Comparison of ENCODE assay signal across 14 mouse cellular contexts in genomic region chr9:116880503-116880902, GRCm38 (mm10).
DNase-seq lines count a peak whose midpoint lies in the region; ATAC-seq lines count a peak whose summit lies in the region.
"Had no signal": no experiment of that assay in that cellular context is flagged by ENCODE, and none has a peak within 500 bp of the region (broad histone marks: within the 10 kb centered on the region; RNA-seq: fewer than 3 reads in every experiment).

No protein-coding gene starts in this region.

- H3K4me2 ChIP-seq in lung, embryonic 16.5 days (ENCODE audit: low read depth, low read length), result no peak overlapping the region
- H3K4me2 ChIP-seq: forebrain, embryonic 13.5 days; midbrain, embryonic 11.5 days had no signal

- peaks cover 6% of the 10 kb centered on the region; the same call in 1 of the 2 replicates for H3K9me3 ChIP-seq in lung, embryonic 16.5 days (ENCODE audit: control insufficient read depth, low read length)

- H3K36me3 ChIP-seq in lung, embryonic 16.5 days (ENCODE audit: control insufficient read depth, insufficient read depth, low read length), result 0 out of 2 replicates have a peak, but pooled peaks cover 6% of the 10 kb centered on the region

- WGBS in lung, embryonic 16.5 days, result 50% methylated on average over 4 of the region's 4 CpGs

- ATAC-seq in lung, embryonic 16.5 days (ENCODE audit: low read depth), result peak; percentile 87
- ATAC-seq: activated CD4-positive, CD25-positive, alpha-beta regulatory T cell, adult 4 months; forebrain, embryonic 13.5 days had no signal

- no peaks in the 10 kb centered on the region for H3K27me3 ChIP-seq in lung, embryonic 16.5 days (ENCODE audit: control insufficient read depth, insufficient read depth, low read depth, low read length)
- H3K27me3 ChIP-seq: forebrain, embryonic 13.5 days had no signal

- no peak overlapping the region for H3K4me3 ChIP-seq in brown adipose tissue, adult 24 weeks (ENCODE audit: insufficient read depth, low read depth, low read length)
- no peak overlapping the region for H3K4me3 ChIP-seq in lung, embryonic 16.5 days (ENCODE audit: low read length)
- H3K4me3 ChIP-seq: forebrain, embryonic 13.5 days had no signal

- peak; percentile 13 for DNase-seq in kidney, adult 9 months
- no peak for DNase-seq in kidney, adult 18-20 months
- DNase-seq in heart, postnatal 14 days, result peak; percentile 20 to 55
- no peak for DNase-seq in B cell, adult 2 months
- DNase-seq in left cerebral cortex, adult 11 months (ENCODE audit: low spot score), result no peak
- no peak for DNase-seq in adrenal gland, postnatal 10 days
- DNase-seq: cerebellum, adult 11 months; spleen, adult 18-20 months; thymus, postnatal 36 days had no signal

- 0 out of 2 replicates have a peak overlapping the region, but pooled peaks have one; percentile 32 for H3K27ac ChIP-seq in brown adipose tissue, adult 24 weeks (replicated peaks; ENCODE audit: low read depth, low read length)
- peak overlapping the region; percentile 91 for H3K27ac ChIP-seq in lung, embryonic 16.5 days (ENCODE audit: low read length)
- H3K27ac ChIP-seq: forebrain, embryonic 13.5 days had no signal

- no peak overlapping the region for H3K9ac ChIP-seq in lung, embryonic 16.5 days (ENCODE audit: low read length)
- H3K9ac ChIP-seq: forebrain, embryonic 13.5 days had no signal

- intact Hi-C loops in heart, postnatal 14 days (cut with DNase I), result no loop called here

- H3K4me1 ChIP-seq in brown adipose tissue, adult 24 weeks (ENCODE audit: control insufficient read depth, insufficient read depth, insufficient read length, low read length), result no peaks in the 10 kb centered on the region
- peaks cover 13% of the 10 kb centered on the region for H3K4me1 ChIP-seq in lung, embryonic 16.5 days (replicated peaks; ENCODE audit: control insufficient read depth, insufficient read depth, low read length)
- H3K4me1 ChIP-seq: forebrain, embryonic 13.5 days had no signal

Comparison
In these comparisons a context has a peak if more than half of its experiments do, and no peak if none do; other contexts are left out.
1. DNase-seq: peak in kidney, adult 9 months (single experiment) and heart, postnatal 14 days (2 of 2); none in kidney, adult 18-20 months (single experiment), B cell, adult 2 months (0 of 2), left cerebral cortex, adult 11 months (single experiment) and adrenal gland, postnatal 10 days (single experiment).